27 mouse cellular contexts compared by ENCODE assay signal in the genomic region with DNA sequence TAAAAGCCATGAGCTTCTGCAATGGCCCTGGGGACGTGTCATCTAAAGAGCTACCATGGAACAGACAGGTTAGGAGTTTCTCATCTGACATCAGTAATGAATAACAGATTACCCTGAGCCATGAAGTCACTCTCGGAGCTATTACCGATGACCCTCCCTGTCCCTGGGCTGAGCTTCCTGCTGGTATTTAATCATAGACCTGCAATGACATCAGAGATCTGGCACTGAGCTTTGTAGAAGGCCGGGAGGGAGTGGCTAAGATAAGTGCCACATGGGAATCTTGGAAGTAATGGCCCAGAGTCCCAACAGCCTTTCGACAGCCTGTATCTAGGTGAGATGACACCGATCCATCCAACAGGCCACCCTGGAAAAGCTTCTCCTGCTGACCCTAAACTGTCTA.
A peak's percentile ranks its signal among the peaks of the same experiment; 100 is the strongest.
DNase-seq lines count a peak whose midpoint lies in the region; ATAC-seq and TF ChIP-seq lines count a peak whose summit lies in the region.
"Had no signal": no experiment of that assay in that cellular context is flagged by ENCODE, and none has a peak within 500 bp of the region (broad histone marks: within the 10 kb centered on the region; RNA-seq: fewer than 3 reads in every experiment).

No protein-coding gene starts in this region.

- no peak for ATAC-seq in heart, embryonic 13.5 days (ENCODE audit: extremely low read depth, insufficient number of reproducible peaks, low FRiP score, low TSS enrichment)
- no peak for ATAC-seq in embryonic facial prominence, embryonic 15.5 days (ENCODE audit: insufficient number of reproducible peaks, low FRiP score, low TSS enrichment, low read depth)
- ATAC-seq: CD4-positive, CD25-positive, alpha-beta regulatory T cell, adult 4 months; forebrain, embryonic 16.5 days; midbrain, embryonic 16.5 days had no signal

- 34% methylated on average over 6 of the region's 6 CpGs for WGBS in heart, embryonic 13.5 days
- 68% methylated on average over 6 of the region's 6 CpGs for WGBS in embryonic facial prominence, embryonic 15.5 days

- H3K27ac ChIP-seq in gastrocnemius, adult 2 months, result peak overlapping the region; percentile 82; the same call in 1 of the 2 replicates
- peak overlapping the region; percentile 78 for H3K27ac ChIP-seq in heart, embryonic 13.5 days (replicated peaks)
- H3K27ac ChIP-seq in embryonic facial prominence, embryonic 15.5 days (replicated peaks), result peak overlapping the region; percentile 77
- H3K27ac ChIP-seq in layer of hippocampus, adult 2 months, result no peak overlapping the region
- H3K27ac ChIP-seq: hindbrain, embryonic 15.5 days; kidney, postnatal 0 days; limb, embryonic 10.5 days; liver, embryonic 15.5 days; macrophage; midbrain, embryonic 10.5 days had no signal

- no peak for TF ChIP-seq CTCF in gastrocnemius, adult 2 months (IDR thresholded peaks at IDR 0.05)
- TF ChIP-seq CTCF in layer of hippocampus, adult 2 months (conservative IDR thresholded peaks at IDR 0.05), result no peak

- no peak overlapping the region for H3K4me2 ChIP-seq in heart, embryonic 13.5 days
- no peak overlapping the region for H3K4me2 ChIP-seq in embryonic facial prominence, embryonic 15.5 days (replicated peaks)
- H3K4me2 ChIP-seq: hindbrain, embryonic 15.5 days; liver, embryonic 15.5 days; lung, embryonic 15.5 days had no signal

- H3K36me3 ChIP-seq in heart, embryonic 13.5 days, result no peaks in the 10 kb centered on the region
- no peaks in the 10 kb centered on the region for H3K36me3 ChIP-seq in embryonic facial prominence, embryonic 15.5 days
- H3K36me3 ChIP-seq: hindbrain, embryonic 15.5 days; limb, embryonic 10.5 days; liver, embryonic 15.5 days; lung, embryonic 15.5 days; midbrain, embryonic 10.5 days had no signal

- no peaks in the 10 kb centered on the region for H3K27me3 ChIP-seq in heart, embryonic 13.5 days (replicated peaks)
- no peaks in the 10 kb centered on the region for H3K27me3 ChIP-seq in embryonic facial prominence, embryonic 15.5 days
- H3K27me3 ChIP-seq: hindbrain, embryonic 15.5 days; liver, embryonic 15.5 days; lung, embryonic 15.5 days had no signal

- no peak overlapping the region for H3K4me3 ChIP-seq in gastrocnemius, adult 2 months
- H3K4me3 ChIP-seq in heart, embryonic 13.5 days, result no peak overlapping the region
- no peak overlapping the region for H3K4me3 ChIP-seq in embryonic facial prominence, embryonic 15.5 days (replicated peaks)
- no peak overlapping the region for H3K4me3 ChIP-seq in layer of hippocampus, adult 2 months
- H3K4me3 ChIP-seq: hindbrain, embryonic 15.5 days; limb, embryonic 10.5 days; liver, embryonic 15.5 days; lung, embryonic 15.5 days; midbrain, embryonic 10.5 days; myocyte had no signal

- intact Hi-C loops in gastrocnemius, adult 2 months (cut with DNase I), result no loop called here
- intact Hi-C loops in heart, postnatal 25 days (cut with DNase I), result loop anchor here (5.0 kb wide), 1 partner anchor 59 kb away; no protein-coding TSS in a partner anchor

- H3K9me3 ChIP-seq in heart, embryonic 13.5 days, result no peaks in the 10 kb centered on the region
- H3K9me3 ChIP-seq in embryonic facial prominence, embryonic 15.5 days (replicated peaks), result no peaks in the 10 kb centered on the region
- H3K9me3 ChIP-seq: hindbrain, embryonic 15.5 days; limb, embryonic 10.5 days; liver, embryonic 15.5 days; lung, embryonic 15.5 days; midbrain, embryonic 10.5 days had no signal

- H3K9ac ChIP-seq in heart, embryonic 13.5 days, result no peak overlapping the region
- no peak overlapping the region for H3K9ac ChIP-seq in embryonic facial prominence, embryonic 15.5 days
- H3K9ac ChIP-seq: hindbrain, embryonic 15.5 days; liver, embryonic 15.5 days; lung, embryonic 15.5 days had no signal

- no peak for DNase-seq in gastrocnemius, adult 2 months
- no peak for DNase-seq in gastrocnemius, adult 8-10 months (ENCODE audit: low spot score in 2 of 2)
- DNase-seq in heart, postnatal 25 days (ENCODE audit: low spot score), result no peak
- no peak for DNase-seq in layer of hippocampus, adult 2 months (ENCODE audit: low spot score in 2 of 2)
- no peak for DNase-seq in spleen, postnatal 36 days (ENCODE audit: low spot score in 2 of 2)
- DNase-seq: adrenal gland, postnatal 36 days; cerebellum, adult 9-11 months; gastrocnemius, postnatal 25 days; kidney, adult 2 months; liver; right cerebral cortex, adult 18-20 months; right cerebral cortex, postnatal 4 days; thymus, adult 18-20 months; thymus, postnatal 36 days had no signal

- peaks cover 53% of the 10 kb centered on the region for H3K4me1 ChIP-seq in heart, embryonic 13.5 days
- peaks cover 20% of the 10 kb centered on the region for H3K4me1 ChIP-seq in embryonic facial prominence, embryonic 15.5 days
- H3K4me1 ChIP-seq: hindbrain, embryonic 15.5 days; liver, embryonic 15.5 days had no signal
